Mouse (Mus musculus): ENCODE data around the gene Adarb1. TPM values are rescaled to one million over a fixed set of nuclear protein-coding genes. Genes with fewer than 3 reads are reported as not detected.

Adarb1 gene
- total RNA-seq (2023) = 1 to 10 TPM; 2.3 to 2.8 TPM

GRCm38 (mm10) chr10:77418138-77418537, at the start of gene Adarb1:
Gene Adarb1 (minus strand): TSS chr10:77418270.

GRCm38 (mm10) chr10:77258704-77259621, 159.1 kb downstream of the Adarb1 start, which contains the start of gene Pofut2:
Gene Pofut2 (plus strand): TSS chr10:77259218.

Other genes starting within 250 kb of the Adarb1 start
- gene Pofut2, start 159.1 kb downstream of the Adarb1 start, total RNA-seq (2023) = 10 to 100 TPM; 32.0 to 38.4 TPM
- 10 to 100 TPM; 28.7 to 31.2 TPM for gene Fam207a, start 97.5 kb upstream of the Adarb1 start, total RNA-seq (2023)
- 100 to 1,000 TPM; 248 to 305 TPM for gene Itgb2, start 112.0 kb upstream of the Adarb1 start, total RNA-seq (2023)
- 100 to 1,000 TPM; 108 to 116 TPM for gene Pttg1ip, start 163.4 kb upstream of the Adarb1 start, total RNA-seq (2023)
- 10 to 100 TPM; 56.8 to 61.8 TPM for gene Sumo3, start 187.8 kb upstream of the Adarb1 start, total RNA-seq (2023)
- not detected for gene Gm49325, start 187.9 kb upstream of the Adarb1 start, total RNA-seq (2023)
- gene Ube2g2, start 204.0 kb upstream of the Adarb1 start, total RNA-seq (2023) = 10 to 100 TPM; 41.1 to 46.1 TPM

Measured in T-cell, adult 66 days (primary cell).